Mouse (Mus musculus) lung, adult 18-20 months (tissue): ENCODE measurements around the gene Tm7sf3.
"Not testable (repeated sequence)": the region's sequence is repeated elsewhere in the genome, so short reads cannot be mapped to it uniquely, and the experiment has no call there.

Experiments used
- DNase-seq, 2 experiments: peaks; one replicate each; pipeline ENCODE4 v3.0.0; 2022; ENCODE audit warnings: mixed read lengths in 2 of 2

Tm7sf3 gene

DNA sequence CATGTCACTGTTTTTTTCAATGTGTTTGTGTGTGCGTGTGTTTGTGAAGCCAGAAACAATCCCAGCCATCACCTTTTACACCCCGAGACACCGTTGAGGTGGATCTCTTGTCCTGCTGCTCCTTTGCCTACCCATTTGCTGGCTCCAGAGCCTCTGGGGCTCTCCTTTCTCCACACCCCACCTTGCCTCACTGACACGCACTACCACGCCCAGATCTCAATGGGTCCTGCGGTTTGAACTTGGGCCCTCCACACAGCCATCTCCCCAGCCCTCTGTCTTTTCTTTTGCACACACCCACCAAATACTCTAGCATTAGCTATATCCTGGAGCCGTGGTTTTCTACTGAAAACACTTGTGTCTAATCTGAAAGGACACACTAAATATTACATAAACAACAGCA lies 30.7 kb downstream of the Tm7sf3 start:
- no peak for DNase-seq

- DNase-seq, result no peak
These were observed 31.2 kb downstream of the Tm7sf3 start for GRCm38 (mm10) chr6:146611385-146611784.

- no peak for DNase-seq
These were observed 39.0 kb downstream of the Tm7sf3 start for GRCm38 (mm10) chr6:146603651-146604050.

GRCm38 (mm10) chr6:146602601-146603000 lies 40.0 kb downstream of the Tm7sf3 start:
- DNase-seq, result no peak

DNA sequence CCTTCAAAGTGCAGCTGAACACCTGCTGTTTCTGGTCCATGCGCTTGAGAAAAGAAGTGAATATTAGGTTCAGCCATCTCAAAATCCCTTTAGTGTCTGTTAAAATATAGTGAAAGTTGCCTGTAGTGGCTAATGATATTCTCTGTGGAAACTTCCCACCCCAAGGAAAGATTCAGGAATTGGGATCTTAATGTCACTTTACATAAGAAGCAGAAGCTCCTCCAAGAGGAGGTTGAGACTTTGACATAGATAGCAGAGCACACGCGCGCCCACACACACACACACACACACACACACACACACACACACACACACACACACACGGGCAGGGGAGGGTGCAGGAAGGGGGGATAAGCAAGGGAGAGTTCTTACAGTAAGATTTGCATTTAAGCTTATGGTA lies 57.5 kb downstream of the Tm7sf3 start:
- no peak for DNase-seq

- no peak for DNase-seq
These were observed 59.1 kb downstream of the Tm7sf3 start for GRCm38 (mm10) chr6:146583366-146584046.

- DNase-seq, result no peak
These were observed 62.2 kb downstream of the Tm7sf3 start for GRCm38 (mm10) chr6:146580381-146580926.

GRCm38 (mm10) chr6:146578586-146578985 lies 64.0 kb downstream of the Tm7sf3 start:
- peak in 1 of 2 experiments; percentile 2 for DNase-seq

DNA sequence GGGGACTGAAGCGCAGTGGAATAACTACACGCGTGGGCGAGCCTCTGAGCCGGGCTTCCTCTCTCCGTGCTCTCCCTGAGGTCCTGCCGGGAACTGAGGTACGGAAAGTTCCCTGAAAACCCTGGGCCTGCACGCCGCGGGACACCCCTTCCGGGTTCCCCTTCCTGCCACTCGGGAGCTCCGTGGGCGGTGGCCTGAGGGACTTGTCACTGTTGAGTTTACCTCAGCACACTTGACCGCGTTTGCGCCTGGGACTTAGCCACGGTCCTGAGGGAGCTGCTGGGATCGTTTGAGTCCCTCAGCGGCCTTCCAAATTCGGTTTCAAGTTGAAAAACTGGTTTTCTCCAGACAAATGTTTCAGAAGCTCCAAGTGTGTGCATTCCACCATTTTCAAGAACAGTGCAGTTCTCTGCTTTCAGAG lies 64.5 kb downstream of the Tm7sf3 start:
- peak; percentile 86 to 89 for DNase-seq

DNA sequence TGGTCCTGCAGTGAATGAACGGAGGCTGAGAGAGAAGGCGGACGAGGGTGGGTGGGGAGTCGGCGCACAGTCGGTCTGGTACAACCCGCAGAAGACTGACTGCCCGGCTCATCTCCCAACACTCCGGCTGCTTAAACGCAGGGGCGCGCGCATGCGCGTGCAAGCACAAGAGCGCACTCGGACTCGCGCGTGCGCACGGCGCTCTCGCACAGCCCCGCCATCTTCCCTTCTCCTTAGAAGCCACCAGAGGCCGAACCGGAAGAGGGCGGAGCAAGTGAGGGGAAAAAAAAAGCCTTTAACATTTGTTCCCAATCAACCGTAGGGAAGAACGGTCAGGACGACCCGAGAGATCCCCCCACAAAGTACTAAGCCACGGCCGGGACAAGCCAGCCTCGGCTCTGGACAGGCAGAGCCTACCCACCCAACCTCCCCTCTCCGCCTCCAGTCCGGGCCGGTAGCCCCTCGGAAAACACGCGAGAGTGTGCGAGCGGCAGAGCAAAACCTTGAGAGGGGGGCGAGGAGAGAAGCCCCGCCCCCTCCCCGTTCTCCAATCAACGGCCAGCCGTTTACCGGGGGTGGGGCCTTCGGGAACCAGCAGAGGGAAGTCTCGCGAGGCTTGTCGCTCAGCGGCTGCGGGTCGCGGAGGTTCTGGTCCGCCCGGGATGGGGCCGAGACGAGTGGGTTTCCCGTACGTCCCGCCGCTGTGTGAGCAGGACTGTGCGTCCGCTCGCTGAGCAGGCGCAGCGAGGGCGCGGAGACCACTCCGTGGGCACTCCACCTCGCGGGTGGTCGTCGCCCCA lies 65.1 kb downstream of the Tm7sf3 start, which contains the start of gene Ints13:
Gene Ints13 (minus strand): TSS at position 526 of the 800 bp plus-strand sequence.
- peak; percentile 96 to 98 for DNase-seq

DNA sequence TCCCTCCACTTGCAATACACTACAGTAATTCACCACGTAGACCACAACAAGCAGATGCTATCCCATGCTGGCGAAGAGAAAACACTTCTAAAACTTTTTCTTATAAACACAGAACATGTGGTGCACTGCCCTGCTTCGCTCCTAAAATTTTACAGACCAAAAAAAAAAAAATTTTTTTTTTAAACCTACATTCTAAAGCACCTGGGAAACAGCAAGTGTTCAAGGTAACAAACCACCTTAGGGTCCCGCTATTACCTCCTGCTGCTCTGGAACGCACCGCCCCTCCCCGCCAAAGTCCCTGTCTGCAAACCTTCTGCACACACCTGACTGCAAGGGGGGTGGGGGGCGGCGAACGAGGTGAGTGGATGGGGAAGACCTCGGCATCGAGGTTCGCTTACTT lies 65.7 kb downstream of the Tm7sf3 start, which contains the start of gene Fgfr1op2:
Gene Fgfr1op2 (plus strand): TSS at position 301 of the 400 bp plus-strand sequence.
- DNase-seq, result no peak

- no peak for DNase-seq
These were observed 70.6 kb downstream of the Tm7sf3 start for GRCm38 (mm10) chr6:146572073-146572472.

DNA sequence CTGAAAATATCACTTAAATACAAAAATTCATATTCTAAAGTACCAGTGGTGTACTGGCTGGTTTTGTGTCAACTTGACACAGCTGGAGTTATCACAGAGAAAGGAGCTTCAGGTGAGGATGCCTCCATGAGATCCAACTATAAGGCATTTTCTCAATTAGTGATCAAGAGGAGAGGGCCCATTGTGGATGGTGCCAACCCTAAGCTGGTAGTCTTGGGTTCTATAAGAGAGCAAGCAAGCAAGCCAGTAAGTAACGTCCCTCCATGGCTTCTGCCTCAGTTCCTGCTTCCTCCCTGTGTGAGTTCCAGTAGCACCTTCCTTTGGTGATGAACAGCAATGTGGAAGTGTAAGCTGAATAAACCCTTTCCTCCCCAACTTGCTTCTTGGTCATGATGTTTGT lies 80.2 kb downstream of the Tm7sf3 start:
- not testable (repeated sequence) for DNase-seq
